Mouse (Mus musculus): ENCODE results near the gene Gal3st2. TPM values are rescaled to one million over a fixed set of nuclear protein-coding genes. Genes with fewer than 3 reads are reported as not detected.
"Not testable (repeated sequence)": the region's sequence is repeated elsewhere in the genome, so short reads cannot be mapped to it uniquely, and the experiment has no call there.

The Gal3st2 gene
- total and polyA plus RNA-seq, 2 experiments from 2014 or later: not detected

- not testable (repeated sequence) for H3K27me3 ChIP-seq (ENCODE audit: insufficient read depth, low read length); H3K9ac ChIP-seq (replicated peaks; ENCODE audit: low read length); H3K4me2 ChIP-seq (ENCODE audit: low read depth, low read length); DNase-seq (ENCODE audit: low spot score); H3K27ac ChIP-seq; H3K9me3 ChIP-seq (ENCODE audit: low read length); H3K4me1 ChIP-seq (ENCODE audit: insufficient read depth, low read length); H3K36me3 ChIP-seq (ENCODE audit: insufficient read depth, low read length); H3K4me3 ChIP-seq (ENCODE audit: low read length); ATAC-seq
- WGBS: no CpG with 5 or more reads among the region's 2 CpGs
Measured at GRCm38 (mm10) chr1:93911877-93912276, 50.8 kb downstream of the Gal3st2 start.

- not testable (repeated sequence) for H3K4me1 ChIP-seq (ENCODE audit: insufficient read depth, low read length); DNase-seq (ENCODE audit: low spot score); H3K9me3 ChIP-seq (ENCODE audit: low read length); H3K27ac ChIP-seq; H3K27me3 ChIP-seq (ENCODE audit: insufficient read depth, low read length); ATAC-seq; H3K4me3 ChIP-seq (ENCODE audit: low read length); H3K4me2 ChIP-seq (ENCODE audit: low read depth, low read length); H3K9ac ChIP-seq (replicated peaks; ENCODE audit: low read length); H3K36me3 ChIP-seq (ENCODE audit: insufficient read depth, low read length)
- WGBS: 85% methylated on average over 3 of the region's 3 CpGs
Measured at GRCm38 (mm10) chr1:93917160-93917559, 56.1 kb downstream of the Gal3st2 start.

DNA sequence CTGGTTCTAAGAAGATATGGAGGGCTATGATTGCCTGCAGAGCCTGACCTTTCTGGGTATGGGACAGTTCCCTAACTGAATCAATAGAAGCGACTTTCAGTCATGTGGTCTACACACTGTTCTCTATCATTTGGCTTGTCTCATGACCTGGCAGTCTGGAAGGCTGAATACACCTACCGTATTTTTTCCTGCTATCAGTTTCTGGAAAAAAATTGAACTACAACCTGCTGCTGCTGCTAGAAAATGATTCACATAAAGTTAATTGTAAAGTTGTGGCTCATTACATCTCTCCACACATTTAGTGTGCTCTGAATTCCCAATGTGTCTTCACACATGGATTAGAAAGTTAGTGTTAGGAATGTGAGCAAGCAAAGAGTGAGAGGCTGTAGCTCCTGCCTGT is 56.9 kb downstream of the Gal3st2 start, which contains the start of gene Gal3st2b:
TSS of gene Gal3st2b (plus strand) at position 301 of the 400 bp plus-strand sequence.
- not testable (repeated sequence) for H3K9me3 ChIP-seq (ENCODE audit: low read length); H3K4me2 ChIP-seq (ENCODE audit: low read depth, low read length); H3K9ac ChIP-seq (replicated peaks; ENCODE audit: low read length); H3K36me3 ChIP-seq (ENCODE audit: insufficient read depth, low read length); H3K27me3 ChIP-seq (ENCODE audit: insufficient read depth, low read length); H3K4me1 ChIP-seq (ENCODE audit: insufficient read depth, low read length); H3K4me3 ChIP-seq (ENCODE audit: low read length); H3K27ac ChIP-seq; ATAC-seq; DNase-seq (ENCODE audit: low spot score)
- 85% methylated on average over 2 of the region's 2 CpGs for WGBS

GRCm38 (mm10) chr1:93918775-93919174 is 57.7 kb downstream of the Gal3st2 start:
- not testable (repeated sequence) for ATAC-seq; DNase-seq (ENCODE audit: low spot score); H3K36me3 ChIP-seq (ENCODE audit: insufficient read depth, low read length)

GRCm38 (mm10) chr1:93919321-93919720 is 58.2 kb downstream of the Gal3st2 start:
- DNase-seq (ENCODE audit: low spot score); H3K36me3 ChIP-seq (ENCODE audit: insufficient read depth, low read length); H3K27me3 ChIP-seq (ENCODE audit: insufficient read depth, low read length); ATAC-seq; H3K27ac ChIP-seq; H3K9ac ChIP-seq (replicated peaks; ENCODE audit: low read length); H3K4me2 ChIP-seq (ENCODE audit: low read depth, low read length); H3K4me1 ChIP-seq (ENCODE audit: insufficient read depth, low read length); H3K4me3 ChIP-seq (ENCODE audit: low read length); H3K9me3 ChIP-seq (ENCODE audit: low read length): not testable (repeated sequence)
- 81% methylated on average over 3 of the region's 3 CpGs for WGBS

More at GRCm38 (mm10) chr1:93918775-93919174, 57.7 kb downstream of the Gal3st2 start:
- not testable (repeated sequence) for H3K4me2 ChIP-seq (ENCODE audit: low read depth, low read length); H3K27me3 ChIP-seq (ENCODE audit: insufficient read depth, low read length); H3K9me3 ChIP-seq (ENCODE audit: low read length); H3K4me1 ChIP-seq (ENCODE audit: insufficient read depth, low read length); H3K27ac ChIP-seq; H3K4me3 ChIP-seq (ENCODE audit: low read length); H3K9ac ChIP-seq (replicated peaks; ENCODE audit: low read length)
- 67% methylated on average over 1 of the region's 1 CpGs for WGBS

GRCm38 (mm10) chr1:93922609-93923008 is 61.5 kb downstream of the Gal3st2 start:
- not testable (repeated sequence) for DNase-seq (ENCODE audit: low spot score); ATAC-seq; H3K36me3 ChIP-seq (ENCODE audit: insufficient read depth, low read length); H3K4me2 ChIP-seq (ENCODE audit: low read depth, low read length); H3K9me3 ChIP-seq (ENCODE audit: low read length); H3K4me1 ChIP-seq (ENCODE audit: insufficient read depth, low read length); H3K9ac ChIP-seq (replicated peaks; ENCODE audit: low read length); H3K27me3 ChIP-seq (ENCODE audit: insufficient read depth, low read length); H3K27ac ChIP-seq; H3K4me3 ChIP-seq (ENCODE audit: low read length)
- WGBS: 96% methylated on average over 3 of the region's 3 CpGs

DNA sequence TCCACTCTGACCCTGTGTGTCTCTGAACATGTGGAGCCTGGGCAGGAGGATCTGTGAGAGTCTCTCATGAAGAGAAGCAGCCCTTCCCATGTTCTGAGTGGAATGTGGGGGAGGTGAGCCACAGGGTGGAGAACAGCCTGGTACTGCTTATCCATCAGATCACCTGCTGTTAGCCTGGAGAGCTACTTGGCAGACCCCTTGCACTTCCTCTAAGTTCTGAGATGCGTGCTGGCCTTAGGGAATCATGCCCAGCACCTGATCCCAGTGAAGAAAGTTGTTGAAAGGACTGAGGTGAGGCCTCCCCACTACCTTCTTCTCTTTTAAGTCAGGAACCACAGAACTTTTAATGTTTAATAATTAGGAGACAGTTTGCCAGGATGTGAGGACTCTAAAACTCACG is 62.0 kb downstream of the Gal3st2 start:
- H3K36me3 ChIP-seq (ENCODE audit: insufficient read depth, low read length); H3K4me1 ChIP-seq (ENCODE audit: insufficient read depth, low read length); H3K27me3 ChIP-seq (ENCODE audit: insufficient read depth, low read length); ATAC-seq; H3K27ac ChIP-seq; DNase-seq (ENCODE audit: low spot score); H3K4me2 ChIP-seq (ENCODE audit: low read depth, low read length); H3K4me3 ChIP-seq (ENCODE audit: low read length); H3K9ac ChIP-seq (replicated peaks; ENCODE audit: low read length); H3K9me3 ChIP-seq (ENCODE audit: low read length): not testable (repeated sequence)
- WGBS: 54% methylated on average over 2 of the region's 2 CpGs

Other genes with a start within 250 kb of the Gal3st2 start
- 261 and 340 TPM in 2 replicates for gene Stk25, start 202.6 kb upstream of the Gal3st2 start, total RNA-seq (2014; rRNA removed)
- gene Stk25, start 202.6 kb upstream of the Gal3st2 start, polyA plus RNA-seq (2015; fragmentation: Nextera tagmentation; extraction: Ambion mirVana): 309 and 328 TPM in 2 replicates
- 133 and 136 TPM in 2 replicates for gene Bok, start 175.6 kb upstream of the Gal3st2 start, total RNA-seq (2014; rRNA removed)
- 97.6 and 103 TPM in 2 replicates for gene Bok, start 175.6 kb upstream of the Gal3st2 start, polyA plus RNA-seq (2015; fragmentation: Nextera tagmentation; extraction: Ambion mirVana)
- gene Atg4b, start 109.8 kb upstream of the Gal3st2 start, total RNA-seq (2014; rRNA removed): 51.1 and 75.8 TPM in 2 replicates
- gene Atg4b, start 109.8 kb upstream of the Gal3st2 start, polyA plus RNA-seq (2015; fragmentation: Nextera tagmentation; extraction: Ambion mirVana): 75.0 and 76.3 TPM in 2 replicates
- gene Thap4, start 106.4 kb upstream of the Gal3st2 start, total RNA-seq (2014; rRNA removed): 41.5 and 58.7 TPM in 2 replicates
- 49.9 and 50.2 TPM in 2 replicates for gene Thap4, start 106.4 kb upstream of the Gal3st2 start, polyA plus RNA-seq (2015; fragmentation: Nextera tagmentation; extraction: Ambion mirVana)
- gene Dtymk, start 59.4 kb upstream of the Gal3st2 start, total RNA-seq (2014; rRNA removed): 74.4 and 76.0 TPM in 2 replicates
- gene Dtymk, start 59.4 kb upstream of the Gal3st2 start, polyA plus RNA-seq (2015; fragmentation: Nextera tagmentation; extraction: Ambion mirVana): 129 and 136 TPM in 2 replicates
- 9.4 and 9.9 TPM in 2 replicates for gene Ing5, start 57.3 kb upstream of the Gal3st2 start, total RNA-seq (2014; rRNA removed)
- 7.0 and 7.1 TPM in 2 replicates for gene Ing5, start 57.3 kb upstream of the Gal3st2 start, polyA plus RNA-seq (2015; fragmentation: Nextera tagmentation; extraction: Ambion mirVana)
- 13.6 and 23.6 TPM in 2 replicates for gene D2hgdh, start 36.4 kb upstream of the Gal3st2 start, total RNA-seq (2014; rRNA removed)
- 12.0 and 13.0 TPM in 2 replicates for gene D2hgdh, start 36.4 kb upstream of the Gal3st2 start, polyA plus RNA-seq (2015; fragmentation: Nextera tagmentation; extraction: Ambion mirVana)
- gene Gal3st2b, start 57.0 kb downstream of the Gal3st2 start, total RNA-seq (2014; rRNA removed): not detected in 2 replicates
- 0.13 TPM in 1 of 2 replicates, not detected in the other for gene Gal3st2b, start 57.0 kb downstream of the Gal3st2 start, polyA plus RNA-seq (2015; fragmentation: Nextera tagmentation; extraction: Ambion mirVana)
- not detected in 2 replicates for gene Gal3st2c, start 129.2 kb downstream of the Gal3st2 start, total RNA-seq (2014; rRNA removed)
- not detected in 2 replicates for gene Gal3st2c, start 129.2 kb downstream of the Gal3st2 start, polyA plus RNA-seq (2015; fragmentation: Nextera tagmentation; extraction: Ambion mirVana)
- 1.2 and 2.2 TPM in 2 replicates for gene Neu4, start 159.1 kb downstream of the Gal3st2 start, total RNA-seq (2014; rRNA removed)
- 1.1 and 1.6 TPM in 2 replicates for gene Neu4, start 159.1 kb downstream of the Gal3st2 start, polyA plus RNA-seq (2015; fragmentation: Nextera tagmentation; extraction: Ambion mirVana)
- gene Pdcd1, start 191.2 kb downstream of the Gal3st2 start, total RNA-seq (2014; rRNA removed): not detected in 2 replicates
- not detected in 2 replicates for gene Pdcd1, start 191.2 kb downstream of the Gal3st2 start, polyA plus RNA-seq (2015; fragmentation: Nextera tagmentation; extraction: Ambion mirVana)

Measured in hindbrain, postnatal 0 days (tissue).